Mouse (Mus musculus) forebrain, embryonic 12.5 days (tissue): Measurements from ENCODE around the gene Muc3a. TPM values are rescaled to one million over a fixed set of nuclear protein-coding genes. Genes with fewer than 3 reads are reported as not detected.
A peak's percentile ranks its signal among the peaks of the same experiment; 100 is the strongest.

Source experiments
- ATAC-seq: fragments of 200-750 bp; cut with Nextera tagmentation; 2 replicates; pipeline ENCODE4 v1.8.0; 2017; ENCODE audit warnings: moderate TSS enrichment; ENCODE audit not compliant: low FRiP score
- H3K27ac ChIP-seq: fragments of 300-500 bp; sonication (generic); 2 replicates; pipeline ENCODE4 v1.5.1; 2016; ENCODE audit warnings: mild to moderate bottlenecking
- H3K27me3 ChIP-seq: fragments of 300-500 bp; sonication (generic); 2 replicates; pipeline ENCODE4 v1.6.1; 2016; ENCODE audit warnings: mild to moderate bottlenecking
- H3K36me3 ChIP-seq: fragments of 300-500 bp; sonication (generic); replicated peaks from 2 replicates; pipeline ENCODE4 v1.6.1; 2016; ENCODE audit warnings: mild to moderate bottlenecking
- H3K4me1 ChIP-seq: fragments of 300-500 bp; sonication (generic); 2 replicates; pipeline ENCODE4 v1.6.1; 2016
- H3K4me2 ChIP-seq: fragments of 300-500 bp; sonication (generic); 2 replicates; pipeline ENCODE4 v1.6.1; 2016; ENCODE audit warnings: mild to moderate bottlenecking, moderate library complexity
- H3K4me3 ChIP-seq: fragments of 300-500 bp; sonication (generic); replicated peaks from 2 replicates; pipeline ENCODE4 v1.5.1; 2016; ENCODE audit warnings: mild to moderate bottlenecking
- H3K9ac ChIP-seq: fragments of 300-500 bp; sonication (generic); 2 replicates; pipeline ENCODE4 v1.6.1; 2016; ENCODE audit warnings: mild to moderate bottlenecking
- H3K9me3 ChIP-seq: fragments of 300-500 bp; sonication (generic); 2 replicates; pipeline ENCODE4 v1.6.1; 2016
- WGBS: fragments of 180-500 bp; shearing (Covaris S2); methylation state at CpG from one replicate; pipeline ENCODE4 v1.1.7; 2016; 5-methylcytosine and 5-hydroxymethylcytosine counted together
- polyA plus RNA-seq: library from polyadenylated mRNA; unstranded; fragments of >200 nt; fragmentation: Nextera tagmentation; extraction: Ambion mirVana; gene quantifications from 2 replicates; pipeline ENCODE4 v1.2.1, GENCODE M21; 2016

The Muc3a gene
- polyA plus RNA-seq, result not detected in 2 replicates

DNA sequence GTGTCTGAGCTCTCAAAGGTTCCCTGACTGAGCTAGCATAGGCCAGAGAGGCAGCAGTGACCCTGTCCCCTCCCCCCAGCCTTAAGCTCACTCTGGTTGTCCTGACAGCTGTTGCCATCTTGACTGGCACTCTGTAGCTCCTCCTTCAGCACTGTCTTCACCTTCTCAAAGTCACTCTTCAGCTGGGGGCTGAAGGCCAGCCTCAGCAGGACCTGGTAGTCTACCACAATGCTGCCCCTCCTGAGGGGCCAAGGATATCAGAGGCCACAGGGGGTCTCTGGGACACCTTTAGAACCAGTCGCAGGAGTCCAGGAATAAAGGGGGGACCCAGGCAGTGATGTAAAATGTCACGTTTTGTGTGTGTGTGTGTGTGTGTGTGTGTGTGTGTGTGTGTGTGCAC, at the start of gene Muc3a:
Muc3a (minus strand) TSS at position 101 of the 400 bp plus-strand sequence.
- ATAC-seq, result no peak
- H3K9ac ChIP-seq, result no peak within 1 kb of the TSS
- H3K4me1 ChIP-seq, result no peaks in the 10 kb centered on the region
- no peak within 1 kb of the TSS for H3K4me2 ChIP-seq
- no peaks in the 10 kb centered on the region for H3K9me3 ChIP-seq
- no peak within 1 kb of the TSS for H3K4me3 ChIP-seq
- no peaks in the 10 kb centered on the region; the same call in 1 of the 2 replicates for H3K27me3 ChIP-seq
- 69% methylated on average over 2 of the region's 2 CpGs for WGBS
- no peaks in the 10 kb centered on the region for H3K36me3 ChIP-seq
- no peak within 1 kb of the TSS for H3K27ac ChIP-seq

DNA sequence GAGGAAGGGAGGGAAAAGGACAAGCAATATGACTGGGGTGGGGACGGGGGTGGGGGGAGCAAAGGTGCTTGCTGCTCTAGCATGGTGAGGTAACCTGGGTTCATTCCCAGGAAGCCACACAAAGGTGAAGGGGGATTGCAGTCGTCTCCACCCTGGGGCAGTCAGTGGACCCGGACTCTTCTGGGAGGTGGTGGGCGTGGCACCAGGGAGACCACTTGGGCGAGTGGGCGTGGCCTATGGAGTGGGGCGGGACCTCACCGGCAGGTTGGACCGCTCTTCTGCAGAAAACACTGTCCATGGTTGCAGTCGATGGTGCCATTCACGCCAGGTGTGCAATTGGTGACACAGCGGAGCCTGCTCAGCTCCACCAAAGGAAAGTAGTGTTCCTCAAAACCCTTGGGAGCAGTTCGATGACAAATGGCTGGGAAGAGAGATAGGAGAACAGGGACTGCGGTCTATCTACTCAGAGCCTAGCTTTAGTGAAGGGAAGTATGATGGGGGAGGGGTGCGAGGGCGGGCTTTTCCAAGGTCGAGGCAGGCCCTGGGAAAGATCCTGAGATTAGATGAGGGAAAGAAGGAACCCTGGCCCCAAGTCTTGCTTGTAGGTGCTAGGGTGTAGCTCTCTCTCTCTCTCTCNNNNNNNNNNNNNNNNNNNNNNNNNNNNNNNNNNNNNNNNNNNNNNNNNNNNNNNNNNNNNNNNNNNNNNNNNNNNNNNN, 917 bp downstream of the Muc3a start:
- H3K4me2 ChIP-seq, result no peak overlapping the region
- H3K9me3 ChIP-seq, result no peaks in the 10 kb centered on the region
- no peaks in the 10 kb centered on the region for H3K36me3 ChIP-seq
- no peaks in the 10 kb centered on the region; the same call in 1 of the 2 replicates for H3K27me3 ChIP-seq
- 21% methylated on average over 17 of the region's 17 CpGs for WGBS
- H3K9ac ChIP-seq, result no peak overlapping the region
- H3K4me1 ChIP-seq, result no peaks in the 10 kb centered on the region
- H3K4me3 ChIP-seq, result no peak overlapping the region
- no peak for ATAC-seq
- no peak overlapping the region for H3K27ac ChIP-seq

DNA sequence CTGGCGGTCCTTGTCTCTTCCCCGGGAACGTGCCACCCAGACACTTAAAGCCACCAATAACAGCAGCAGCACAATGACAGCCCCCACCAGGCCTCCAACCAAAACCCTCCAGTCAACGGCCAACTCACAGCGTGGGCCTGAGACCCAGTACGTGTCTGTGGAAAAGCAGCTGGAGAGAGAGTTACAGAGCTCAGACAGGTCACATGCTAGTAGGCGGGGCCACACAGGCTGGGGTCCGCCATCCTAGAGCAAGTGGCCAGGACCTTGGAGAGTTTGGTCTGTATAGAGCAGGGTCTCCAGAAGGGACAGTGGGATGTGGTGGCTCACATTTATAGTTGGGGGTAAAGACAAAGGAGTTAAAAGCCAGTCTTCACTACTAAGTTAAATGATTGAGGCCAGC, 1.5 kb downstream of the Muc3a start:
- Histone ChIP-seq H3K27me3 (no peaks in the 10 kb centered on the region; the same call in 1 of the 2 replicates), H3K4me3 (no peak overlapping the region), H3K36me3 (no peaks in the 10 kb centered on the region), H3K4me1 (no peaks in the 10 kb centered on the region), H3K4me2 (no peak overlapping the region), H3K27ac (no peak overlapping the region), H3K9me3 (no peaks in the 10 kb centered on the region), H3K9ac (no peak overlapping the region)
- no peak for ATAC-seq
- 72% methylated on average over 8 of the region's 8 CpGs for WGBS

DNA sequence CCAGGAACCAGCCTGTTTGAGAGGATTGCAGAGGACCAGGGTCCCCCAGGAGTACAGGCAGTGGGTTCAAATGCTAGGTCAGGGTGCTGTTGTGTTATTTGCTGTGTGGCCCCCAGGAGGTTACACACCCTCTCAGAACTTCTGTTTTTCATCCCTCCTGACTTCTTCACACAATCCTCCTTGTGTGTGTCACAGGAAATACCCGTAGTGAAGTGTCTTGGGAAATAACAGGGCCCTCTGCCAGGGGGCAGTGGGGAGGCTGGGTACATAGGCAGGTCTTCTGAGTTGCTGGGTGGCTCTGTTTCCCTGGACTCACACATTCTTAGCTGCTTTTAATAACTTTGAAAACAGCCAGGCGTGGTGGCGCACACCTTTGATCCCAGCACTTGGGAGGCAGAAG, 6.9 kb downstream of the Muc3a start:
- no peaks in the 10 kb centered on the region; the same call in 1 of the 2 replicates for H3K27me3 ChIP-seq
- no peaks in the 10 kb centered on the region for H3K9me3 ChIP-seq
- H3K9ac ChIP-seq, result no peak overlapping the region
- H3K4me2 ChIP-seq, result no peak overlapping the region
- ATAC-seq, result no peak
- no peak overlapping the region for H3K4me3 ChIP-seq
- H3K4me1 ChIP-seq, result no peaks in the 10 kb centered on the region
- no peak overlapping the region for H3K27ac ChIP-seq
- 87% methylated on average over 3 of the region's 3 CpGs for WGBS
- no peaks in the 10 kb centered on the region for H3K36me3 ChIP-seq

DNA sequence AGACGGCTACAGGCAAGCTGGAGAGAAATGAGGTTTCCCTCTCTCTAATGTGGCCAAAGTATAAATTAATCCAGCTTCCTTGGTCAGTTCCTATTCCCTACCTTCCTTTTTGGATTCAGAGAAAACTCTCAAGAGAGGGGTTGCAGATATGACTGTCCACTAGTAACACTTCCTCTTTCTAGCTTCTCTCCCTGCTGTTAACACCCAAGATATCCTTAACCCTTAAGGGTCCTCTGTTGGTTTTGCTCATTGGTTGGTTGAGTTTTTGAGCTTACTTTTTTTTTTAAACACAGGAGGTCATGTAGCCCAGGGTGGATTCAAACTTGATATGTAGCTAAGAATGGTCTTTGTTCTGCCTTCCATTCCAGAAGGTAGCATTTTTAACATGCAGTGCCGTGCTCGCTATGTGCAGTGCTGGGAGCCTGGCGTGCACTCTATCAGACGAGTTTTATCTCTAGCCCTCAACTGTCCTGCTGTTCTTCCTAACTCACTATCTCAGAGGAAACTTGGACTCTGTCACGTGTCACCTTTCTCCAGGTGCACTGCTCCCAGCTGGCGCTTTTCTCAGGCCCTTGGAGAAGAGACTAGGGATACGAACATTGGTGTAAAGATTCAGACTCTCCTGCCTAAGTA, 17.6 kb downstream of the Muc3a start:
- Histone ChIP-seq H3K9ac (no peak overlapping the region), H3K4me2 (no peak overlapping the region), H3K36me3 (no peaks in the 10 kb centered on the region), H3K4me1 (no peaks in the 10 kb centered on the region), H3K4me3 (no peak overlapping the region), H3K9me3 (no peaks in the 10 kb centered on the region), H3K27ac (no peak overlapping the region), H3K27me3 (peaks cover 5% of the 10 kb centered on the region)
- WGBS, result 86% methylated on average over 8 of the region's 8 CpGs
- ATAC-seq, result no peak

DNA sequence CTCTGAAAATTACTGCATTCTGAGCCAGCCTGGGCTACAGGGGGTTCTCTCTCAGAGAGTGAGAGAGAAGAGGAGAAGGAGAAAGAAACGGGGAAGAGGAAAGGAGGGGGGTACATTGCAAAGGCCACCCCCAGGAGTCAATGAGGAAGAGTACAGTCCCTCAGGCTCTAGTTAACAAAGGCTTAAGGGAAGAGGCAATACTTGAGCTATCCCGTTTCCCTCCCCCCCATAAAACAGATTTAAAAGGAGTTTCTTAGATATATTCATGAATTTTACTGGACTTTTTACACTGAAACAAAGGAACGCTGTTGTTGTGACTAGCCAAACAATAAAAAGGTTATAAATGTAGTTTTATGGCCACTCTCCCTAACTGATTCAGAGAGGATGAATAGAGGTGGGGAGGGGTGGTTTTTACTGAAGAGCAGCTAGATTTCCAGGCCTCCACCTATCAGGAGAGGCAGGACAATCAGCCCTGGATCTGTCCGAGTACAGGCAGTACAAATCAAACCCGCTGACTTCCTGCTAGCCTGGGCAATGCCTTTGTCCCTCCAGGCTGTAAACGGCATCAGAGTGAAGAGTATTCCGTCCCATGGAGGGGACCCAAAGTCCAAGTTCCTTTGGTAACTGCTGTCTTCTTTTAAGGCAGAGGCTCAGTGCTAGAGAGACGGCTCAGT, 18.8 kb downstream of the Muc3a start:
- Histone ChIP-seq H3K4me2 (no peak overlapping the region), H3K27ac (no peak overlapping the region), H3K9me3 (no peaks in the 10 kb centered on the region), H3K4me1 (no peaks in the 10 kb centered on the region), H3K4me3 (no peak overlapping the region), H3K36me3 (no peaks in the 10 kb centered on the region), H3K27me3 (peaks cover 12% of the 10 kb centered on the region), H3K9ac (no peak overlapping the region)
- WGBS, result 78% methylated on average over 8 of the region's 8 CpGs
- ATAC-seq, result no peak

DNA sequence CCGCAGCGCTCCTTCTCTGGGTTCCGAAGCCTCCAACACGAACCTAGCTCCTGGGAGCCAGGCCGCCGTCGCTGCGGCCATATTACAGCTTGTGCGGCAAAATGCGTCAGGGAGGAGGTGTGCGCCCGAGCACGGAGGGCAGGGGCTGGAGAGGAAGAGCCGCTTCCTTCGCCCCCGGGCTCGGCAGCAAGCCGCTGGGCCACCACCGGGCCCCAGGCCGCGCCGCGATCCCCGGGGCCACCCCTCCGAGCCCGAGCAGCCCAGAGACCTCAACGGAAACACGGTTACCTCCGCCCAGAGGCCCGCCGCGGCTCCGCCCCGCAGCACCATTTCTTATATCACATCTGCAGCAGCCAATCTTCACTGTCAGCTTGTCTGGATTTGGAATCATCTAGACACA, 22.9 kb downstream of the Muc3a start:
- ATAC-seq, result no peak
- H3K36me3 ChIP-seq, result no peaks in the 10 kb centered on the region
- no peak overlapping the region for H3K27ac ChIP-seq
- no peaks in the 10 kb centered on the region for H3K9me3 ChIP-seq
- 3% methylated on average over 34 of the region's 34 CpGs for WGBS
- H3K4me3 ChIP-seq, result peak overlapping the region; percentile 54
- peak overlapping the region; percentile 68 for H3K9ac ChIP-seq
- H3K27me3 ChIP-seq, result peaks cover 20% of the 10 kb centered on the region
- H3K4me1 ChIP-seq, result no peaks in the 10 kb centered on the region
- peak overlapping the region; percentile 73 for H3K4me2 ChIP-seq

DNA sequence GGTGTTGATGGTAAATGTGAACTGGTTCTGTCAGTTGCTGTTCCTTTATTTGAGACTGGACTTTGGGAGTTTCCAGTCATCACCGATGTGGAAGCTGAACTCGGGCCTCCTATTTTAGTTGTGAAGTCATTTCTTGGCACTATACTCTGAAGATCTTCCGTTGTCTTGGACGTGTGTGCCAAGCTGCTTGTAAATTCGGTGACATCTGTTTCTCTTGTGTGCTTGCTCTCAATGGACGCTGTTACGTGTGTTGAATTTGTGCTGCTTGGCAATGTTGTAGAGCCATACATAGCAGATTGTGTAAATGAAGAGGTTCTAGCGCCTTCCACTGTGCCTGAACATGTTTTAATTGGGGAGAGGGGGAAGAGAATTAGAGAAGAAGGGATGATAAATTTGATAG, 26.8 kb downstream of the Muc3a start:
- H3K4me1 ChIP-seq, result no peaks in the 10 kb centered on the region
- peaks cover 20% of the 10 kb centered on the region for H3K27me3 ChIP-seq
- H3K4me3 ChIP-seq, result no peak overlapping the region
- no peak overlapping the region for H3K27ac ChIP-seq
- no peak overlapping the region for H3K4me2 ChIP-seq
- ATAC-seq, result no peak
- no peaks in the 10 kb centered on the region for H3K36me3 ChIP-seq
- H3K9me3 ChIP-seq, result no peaks in the 10 kb centered on the region
- 92% methylated on average over 8 of the region's 8 CpGs for WGBS
- no peak overlapping the region for H3K9ac ChIP-seq

DNA sequence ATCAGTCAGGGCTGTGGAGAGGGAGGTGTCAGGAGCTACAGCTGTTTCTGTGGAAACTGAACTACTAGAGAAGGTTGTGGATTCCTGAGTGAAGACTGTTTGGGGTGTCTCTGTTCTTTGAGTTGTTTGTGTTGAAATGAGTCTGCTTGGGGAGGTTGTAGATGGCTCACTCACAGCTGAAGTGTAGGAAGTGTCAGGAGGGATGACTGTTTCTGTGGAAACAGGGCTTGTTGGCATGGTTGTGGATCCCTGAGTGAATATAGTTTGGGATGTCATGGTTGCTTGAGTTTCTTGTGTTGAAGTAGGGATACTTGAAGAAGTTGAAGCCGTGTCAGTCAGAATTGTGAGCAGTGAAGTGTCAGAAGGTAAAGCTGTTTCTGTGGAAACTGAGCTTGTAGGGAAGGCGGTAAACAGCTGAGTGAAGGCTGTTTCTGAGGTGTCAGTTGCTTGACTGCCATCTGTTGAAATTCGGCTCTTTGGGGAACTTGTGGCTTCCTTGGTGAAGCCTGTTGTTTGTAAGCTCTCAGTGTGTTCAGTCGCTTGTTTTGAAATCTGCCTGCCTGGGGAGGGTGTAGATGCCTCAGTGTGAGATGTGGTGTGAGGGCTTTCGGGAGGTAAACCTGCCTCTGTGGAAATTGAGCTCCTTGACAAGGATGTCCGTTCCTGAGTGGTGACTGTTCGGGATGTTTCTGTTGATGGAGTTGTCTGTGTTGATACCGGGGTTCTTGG, 32.4 kb downstream of the Muc3a start:
- Histone ChIP-seq H3K36me3 (no peaks in the 10 kb centered on the region), H3K27me3 (peaks cover 17% of the 10 kb centered on the region), H3K4me1 (no peaks in the 10 kb centered on the region), H3K27ac (no peak overlapping the region), H3K4me3 (no peak overlapping the region), H3K9me3 (0 out of 2 replicates have a peak, but pooled peaks cover 8% of the 10 kb centered on the region), H3K9ac (no peak overlapping the region), H3K4me2 (no peak overlapping the region)
- no peak for ATAC-seq
- 84% methylated on average over 8 of the region's 8 CpGs for WGBS

DNA sequence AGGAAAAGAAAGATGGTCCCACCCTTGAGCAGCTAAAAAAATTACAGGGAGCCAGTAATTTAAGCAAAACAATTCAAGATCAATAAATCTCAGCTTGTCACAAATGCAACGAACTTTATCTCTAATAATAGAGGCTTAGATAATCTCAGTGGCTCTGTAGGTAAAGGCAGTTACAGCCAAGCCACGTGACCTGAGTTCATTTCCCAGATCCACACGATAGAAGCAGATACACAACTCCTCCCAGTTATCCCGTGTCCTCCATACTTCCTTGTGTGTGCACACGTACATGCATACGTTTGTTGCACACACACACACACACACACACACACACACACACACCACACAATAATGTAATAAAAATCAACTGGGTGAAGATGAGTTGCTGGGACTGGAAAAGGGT, 38.2 kb downstream of the Muc3a start:
- Histone ChIP-seq H3K4me2 (no peak overlapping the region), H3K9ac (no peak overlapping the region), H3K4me1 (no peaks in the 10 kb centered on the region), H3K27me3 (peaks cover 5% of the 10 kb centered on the region), H3K4me3 (no peak overlapping the region), H3K9me3 (0 out of 2 replicates have a peak, but pooled peaks cover under 1% of the 10 kb centered on the region), H3K36me3 (no peaks in the 10 kb centered on the region), H3K27ac (no peak overlapping the region)
- no peak for ATAC-seq
- WGBS, result 77% methylated on average over 6 of the region's 6 CpGs

DNA sequence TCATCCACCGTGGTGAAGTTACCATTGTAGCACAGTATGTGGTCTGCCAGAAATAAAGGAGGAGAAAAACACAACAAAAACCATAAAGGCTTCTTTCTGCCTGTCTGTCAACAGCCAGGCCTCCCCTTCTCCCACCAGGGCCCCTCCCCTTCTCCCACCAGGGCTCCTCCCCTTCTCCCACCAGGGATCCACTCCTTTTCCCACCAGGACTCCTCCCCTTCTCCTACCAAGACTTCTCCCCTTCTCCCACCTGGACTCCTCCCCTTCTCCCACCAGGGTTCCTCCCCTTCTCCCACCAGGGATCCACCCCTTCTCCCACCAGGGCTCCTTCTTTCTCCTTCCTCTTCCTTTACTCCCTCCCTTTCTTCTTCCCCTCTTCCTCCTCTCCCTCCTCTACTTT, 39.6 kb downstream of the Muc3a start:
- 6% methylated on average over 1 of the region's 1 CpGs for WGBS
- H3K4me3 ChIP-seq, result no peak overlapping the region
- H3K4me2 ChIP-seq, result no peak overlapping the region
- no peaks in the 10 kb centered on the region for H3K9me3 ChIP-seq
- no peaks in the 10 kb centered on the region for H3K4me1 ChIP-seq
- H3K9ac ChIP-seq, result no peak overlapping the region
- no peak overlapping the region for H3K27ac ChIP-seq
- H3K27me3 ChIP-seq, result no peaks in the 10 kb centered on the region
- no peaks in the 10 kb centered on the region for H3K36me3 ChIP-seq
- no peak for ATAC-seq

DNA sequence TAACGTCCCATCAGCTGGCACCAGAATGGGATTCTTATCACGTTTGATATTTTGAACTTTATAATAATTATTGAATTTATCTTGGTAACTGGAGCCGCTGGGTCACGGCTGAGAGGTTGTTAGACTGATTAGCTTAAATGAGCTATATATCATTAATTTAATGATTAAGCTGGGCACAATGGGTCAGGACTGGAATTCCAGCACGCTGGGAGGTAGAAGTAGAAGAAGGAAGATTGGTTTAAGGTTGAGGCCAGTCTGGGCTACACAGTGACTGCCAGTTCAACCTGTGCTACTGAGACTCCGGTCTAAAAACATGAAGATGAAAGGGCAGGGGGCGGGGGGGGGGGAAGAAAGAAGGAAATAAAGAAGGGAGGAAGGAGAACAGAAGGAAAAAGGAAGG, 40.7 kb downstream of the Muc3a start:
- Histone ChIP-seq H3K4me1 (no peaks in the 10 kb centered on the region), H3K9me3 (no peaks in the 10 kb centered on the region), H3K4me3 (no peak overlapping the region), H3K27ac (no peak overlapping the region), H3K9ac (no peak overlapping the region), H3K4me2 (no peak overlapping the region), H3K27me3 (no peaks in the 10 kb centered on the region), H3K36me3 (no peaks in the 10 kb centered on the region)
- 77% methylated on average over 7 of the region's 7 CpGs for WGBS
- ATAC-seq, result no peak
